Mouse (Mus musculus): ENCODE results near the gene Lingo2.

DNA sequence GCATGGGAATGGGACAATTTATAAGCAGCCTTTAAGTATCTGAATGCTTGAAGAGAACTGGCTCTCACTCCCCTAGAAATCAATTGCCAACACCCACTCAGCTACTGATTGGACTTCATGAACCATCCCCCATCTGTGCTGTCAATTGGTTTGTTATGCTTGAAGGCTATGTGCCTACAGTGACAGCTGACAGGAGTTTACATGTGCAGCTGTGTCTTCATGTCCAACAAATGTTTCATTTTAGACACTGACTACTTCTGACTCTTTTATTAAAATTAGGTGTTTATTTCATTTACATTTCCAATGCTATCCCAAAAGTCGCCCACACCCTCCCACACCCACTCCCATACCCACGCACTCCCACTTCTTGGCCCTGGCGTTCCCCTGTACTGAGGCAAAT, 516.3 kb downstream of the Lingo2 start:
- TF ChIP-seq GATA1 (IDR thresholded peaks at IDR 0.05; ENCODE audit: low read length), result no peak
- no peak for TF ChIP-seq TAL1 (IDR thresholded peaks at IDR 0.05; ENCODE audit: low read length)
